Mouse (Mus musculus): Measurements from ENCODE around the gene Rab3c. TPM values are rescaled to one million over a fixed set of nuclear protein-coding genes. Genes with fewer than 3 reads are reported as not detected.

Rab3c gene
- polyA plus RNA-seq, 1 experiment from 2014 or later: not detected

Other genes with a start within 250 kb of the Rab3c start
- 2.7 to 6.5 TPM (median 3.2 TPM) in 3 replicates for gene Gapt, start 76.2 kb upstream of the Rab3c start, polyA plus RNA-seq (2018)
- gene Plk2, start 114.0 kb upstream of the Rab3c start, polyA plus RNA-seq (2018): 68.1 to 155 TPM (median 84.4 TPM) in 3 replicates